Mouse (Mus musculus) lung, postnatal 25 days (tissue): ENCODE data around the gene H2al2a.
"Not testable (repeated sequence)": the region's sequence is repeated elsewhere in the genome, so short reads cannot be mapped to it uniquely, and the experiment has no call there.

Source experiments
- DNase-seq: peaks from one replicate; pipeline ENCODE4 v3.0.0; 2022; ENCODE audit warnings: low spot score

H2al2a gene

GRCm38 (mm10) chr2:17977645-17978044, 19.1 kb downstream of the H2al2a start:
- DNase-seq: not testable (repeated sequence)

GRCm38 (mm10) chr2:17975601-17976327, 21.0 kb downstream of the H2al2a start:
- no peak for DNase-seq

- DNase-seq: no peak
Observed at GRCm38 (mm10) chr2:17973868-17974440, 22.8 kb downstream of the H2al2a start.

GRCm38 (mm10) chr2:17973246-17973645, 23.5 kb downstream of the H2al2a start:
- DNase-seq: no peak

- no peak for DNase-seq
Observed at GRCm38 (mm10) chr2:17972843-17973242, 23.9 kb downstream of the H2al2a start.

- DNase-seq: no peak
Observed at GRCm38 (mm10) chr2:17971407-17971806, 25.4 kb downstream of the H2al2a start.

GRCm38 (mm10) chr2:17970662-17971061, 26.1 kb downstream of the H2al2a start:
- DNase-seq: no peak

GRCm38 (mm10) chr2:17970187-17970586, 26.6 kb downstream of the H2al2a start:
- peak; percentile 4 for DNase-seq

GRCm38 (mm10) chr2:17968571-17968970, 28.2 kb downstream of the H2al2a start:
- no peak for DNase-seq

GRCm38 (mm10) chr2:17968037-17968436, 28.7 kb downstream of the H2al2a start:
- not testable (repeated sequence) for DNase-seq

- DNase-seq: no peak
Observed at GRCm38 (mm10) chr2:17959501-17959900, 37.3 kb downstream of the H2al2a start.

GRCm38 (mm10) chr2:17946875-17947274, 49.9 kb downstream of the H2al2a start:
- DNase-seq: no peak
